Mouse (Mus musculus) gastrocnemius, adult 8-10 months (tissue): Measurements from ENCODE around the gene Strc. TPM values are rescaled to one million over a fixed set of nuclear protein-coding genes. Genes with fewer than 3 reads are reported as not detected.
A peak's percentile ranks its signal among the peaks of the same experiment; 100 is the strongest.

Source experiments
- DNase-seq, 2 experiments: peaks; one replicate each; pipeline ENCODE4 v3.0.0; 2022; ENCODE audit warnings: low spot score in 2 of 2
- total RNA-seq, 4 experiments: library from RNA; stranded (reverse); gene quantifications; 2 replicates each; pipeline ENCODE4 v1.2.4; 2022

Strc gene
- total RNA-seq, 4 experiments from 2014 or later = not detected

- no peak for DNase-seq
Observed at GRCm38 (mm10) chr2:121357494-121357893, 29.5 kb downstream of the Strc start, which contains the start of gene Ckmt1. Gene Ckmt1 (plus strand): TSS chr2:121357714.

GRCm38 (mm10) chr2:121354820-121355592 lies 32.0 kb downstream of the Strc start, which contains the start of gene Ppip5k1:
Gene Ppip5k1 (minus strand): TSS chr2:121355396.
- DNase-seq = peak; percentile 93 to 96

GRCm38 (mm10) chr2:121354378-121354777 lies 32.6 kb downstream of the Strc start:
- no peak for DNase-seq

- DNase-seq = peak in 1 of 2 experiments; percentile 28
Observed at GRCm38 (mm10) chr2:121353156-121353555, 33.8 kb downstream of the Strc start.

GRCm38 (mm10) chr2:121339057-121339456 lies 47.9 kb downstream of the Strc start:
- no peak for DNase-seq

GRCm38 (mm10) chr2:121329492-121329891 lies 57.5 kb downstream of the Strc start:
- DNase-seq = no peak

- no peak for DNase-seq
Observed at GRCm38 (mm10) chr2:121323693-121324470, 63.1 kb downstream of the Strc start.

GRCm38 (mm10) chr2:121323041-121323440 lies 63.9 kb downstream of the Strc start:
- no peak for DNase-seq

- DNase-seq = no peak
Observed at GRCm38 (mm10) chr2:121316278-121316677, 70.7 kb downstream of the Strc start.

Other genes starting within 250 kb of the Strc start
- 10 to 100 TPM; 13.4 to 18.9 (median 17.1) TPM for gene Adal, start 246.7 kb downstream of the Strc start, total RNA-seq
- gene Lcmt2, start 246.5 kb downstream of the Strc start, total RNA-seq = 1 to 10 TPM; 3.5 to 5.0 (median 4.0) TPM
- gene Tubgcp4, start 216.5 kb downstream of the Strc start, total RNA-seq = 10 to 100 TPM; 10.2 to 16.5 (median 11.7) TPM
- 1 to 10 TPM; 3.8 to 4.9 (median 4.5) TPM for gene Zscan29, start 216.0 kb downstream of the Strc start, total RNA-seq
- gene Trp53bp1, start 115.8 kb downstream of the Strc start, total RNA-seq = 10 to 100 TPM; 16.4 to 33.0 (median 23.5) TPM
- gene Map1a, start 97.6 kb downstream of the Strc start, total RNA-seq = 10 to 100 TPM in 3 of 4 experiments, 1 to 10 TPM in 1; 7.9 to 12.2 (median 10.8) TPM
- 100 to 1,000 TPM in 2 of 4 experiments, 10 to 100 TPM in 2; 97.7 to 103 (median 99.7) TPM for gene Ppip5k1, start 31.8 kb downstream of the Strc start, total RNA-seq
- under 1 TPM in 1 of 4 experiments, not detected in 3; 0.48 TPM for gene Ckmt1, start 29.5 kb downstream of the Strc start, total RNA-seq
- gene Pdia3, start 26.6 kb upstream of the Strc start, total RNA-seq = 10 to 100 TPM; 24.3 to 35.0 (median 30.9) TPM
- 1 to 10 TPM; 1.4 to 3.1 (median 2.2) TPM for gene Catsper2, start 26.6 kb upstream of the Strc start, total RNA-seq
- gene Ell3, start 57.1 kb upstream of the Strc start, total RNA-seq = not detected
- gene Serf2, start 62.0 kb upstream of the Strc start, total RNA-seq = 100 to 1,000 TPM; 236 to 312 (median 279) TPM
- 10 to 100 TPM; 11.3 to 27.6 (median 16.6) TPM for gene Hypk, start 66.1 kb upstream of the Strc start, total RNA-seq
- not detected for gene Serinc4, start 69.6 kb upstream of the Strc start, total RNA-seq
- 10 to 100 TPM; 18.7 to 27.0 (median 23.0) TPM for gene Mfap1b, start 86.9 kb upstream of the Strc start, total RNA-seq
- gene Mfap1a, start 119.5 kb upstream of the Strc start, total RNA-seq = 10 to 100 TPM; 15.1 to 21.0 (median 16.4) TPM
- gene Wdr76, start 119.6 kb upstream of the Strc start, total RNA-seq = 1 to 10 TPM; 1.2 to 1.9 (median 1.7) TPM